ENCODE assay signal across 13 mouse cellular contexts in the genomic region with DNA sequence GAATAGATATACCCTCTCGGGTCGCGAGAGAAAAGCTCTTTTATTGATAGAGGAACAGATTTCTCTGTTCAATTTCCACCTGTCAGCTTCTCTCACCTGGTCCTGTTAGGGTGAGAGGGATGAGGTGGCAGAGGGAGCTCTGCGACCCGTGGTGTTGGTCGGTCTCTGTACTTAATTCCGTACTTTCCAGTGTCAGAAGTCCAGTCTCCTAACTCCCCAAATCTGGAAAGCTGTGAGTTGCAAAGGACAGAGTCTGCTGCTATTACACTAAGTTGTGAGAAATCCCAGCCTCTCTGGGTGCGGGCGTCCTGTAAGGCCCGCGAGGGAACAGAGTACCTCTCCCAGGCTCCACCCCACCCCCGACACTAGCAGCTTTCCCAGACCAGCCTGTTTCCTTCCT. TPM values are rescaled to one million over a fixed set of nuclear protein-coding genes. Genes with fewer than 3 reads are reported as not detected.
DNase-seq lines count a peak whose midpoint lies in the region; ATAC-seq lines count a peak whose summit lies in the region.
"Had no signal": no experiment of that assay in that cellular context is flagged by ENCODE, and none has a peak within 500 bp of the region (broad histone marks: within the 10 kb centered on the region; RNA-seq: fewer than 3 reads in every experiment).

No protein-coding gene starts in this region.

- H3K4me3 ChIP-seq in heart, embryonic 13.5 days: peak overlapping the region; percentile 64
- H3K4me3 ChIP-seq in lung, embryonic 15.5 days: peak overlapping the region; percentile 31
- H3K4me3 ChIP-seq in embryonic facial prominence, embryonic 12.5 days: no peak overlapping the region; the same call in 1 of the 2 replicates
- no peak overlapping the region for H3K4me3 ChIP-seq in neural tube, embryonic 11.5 days (ENCODE audit: low read depth, low read length)
- H3K4me3 ChIP-seq: liver, embryonic 13.5 days had no signal

- intact Hi-C loops in heart, postnatal 14 days (cut with DNase I): no loop called here

- H3K4me2 ChIP-seq in heart, embryonic 13.5 days: peak overlapping the region; percentile 86
- H3K4me2 ChIP-seq in lung, embryonic 15.5 days: peak overlapping the region; percentile 53
- H3K4me2 ChIP-seq in embryonic facial prominence, embryonic 12.5 days (replicated peaks): peak overlapping the region; percentile 67; the same call in 1 of the 2 replicates
- H3K4me2 ChIP-seq in neural tube, embryonic 11.5 days (ENCODE audit: low read depth): no peak overlapping the region

- no peak for DNase-seq in heart, postnatal 14 days
- no peak for DNase-seq in lung, postnatal 10 days
- peak; percentile 16 for DNase-seq in neural tube, embryonic 11.5 days (ENCODE audit: low spot score)
- no peak for DNase-seq in ovary, postnatal 10 days (ENCODE audit: low spot score)
- DNase-seq: liver, embryonic 13.5 days; right cerebral cortex, adult 18-20 months had no signal

- ATAC-seq in heart, embryonic 13.5 days (ENCODE audit: extremely low read depth, insufficient number of reproducible peaks, low FRiP score, low TSS enrichment): no peak
- ATAC-seq in lung, embryonic 15.5 days (ENCODE audit: borderline replicate concordance, extremely low read depth, low FRiP score, low TSS enrichment): no peak
- no peak for ATAC-seq in embryonic facial prominence, embryonic 12.5 days (ENCODE audit: insufficient number of reproducible peaks, insufficient read depth, low FRiP score, low TSS enrichment)
- ATAC-seq in neural tube, embryonic 11.5 days (ENCODE audit: insufficient read depth, low FRiP score, low TSS enrichment): no peak
- no peak for ATAC-seq in frontal cortex, adult (ENCODE audit: low TSS enrichment)
- ATAC-seq: midbrain, embryonic 16.5 days had no signal

- H3K9ac ChIP-seq in heart, embryonic 13.5 days: peak overlapping the region; percentile 68; the same call in 1 of the 2 replicates
- H3K9ac ChIP-seq in lung, embryonic 15.5 days: no peak overlapping the region
- H3K9ac ChIP-seq in embryonic facial prominence, embryonic 12.5 days: peak overlapping the region; percentile 52; the same call in 1 of the 2 replicates
- H3K9ac ChIP-seq in neural tube, embryonic 11.5 days (ENCODE audit: low read length): no peak overlapping the region
- H3K9ac ChIP-seq: hindbrain, embryonic 15.5 days; liver, embryonic 13.5 days had no signal

- 13% methylated on average over 12 of the region's 12 CpGs for WGBS in heart, embryonic 13.5 days
- WGBS in lung, embryonic 15.5 days: 26% methylated on average over 12 of the region's 12 CpGs
- 4% methylated on average over 12 of the region's 12 CpGs for WGBS in embryonic facial prominence, embryonic 12.5 days
- under 1% methylated on average over 12 of the region's 12 CpGs for WGBS in neural tube, embryonic 11.5 days

- no peaks in the 10 kb centered on the region for H3K36me3 ChIP-seq in heart, embryonic 13.5 days
- H3K36me3 ChIP-seq in lung, embryonic 15.5 days: no peaks in the 10 kb centered on the region
- H3K36me3 ChIP-seq in embryonic facial prominence, embryonic 12.5 days: no peaks in the 10 kb centered on the region
- no peaks in the 10 kb centered on the region for H3K36me3 ChIP-seq in neural tube, embryonic 11.5 days (ENCODE audit: control insufficient read depth, insufficient read depth, low read length)
- H3K36me3 ChIP-seq: hindbrain, embryonic 15.5 days; liver, embryonic 13.5 days had no signal

- no peaks in the 10 kb centered on the region for H3K9me3 ChIP-seq in heart, embryonic 13.5 days
- H3K9me3 ChIP-seq in lung, embryonic 15.5 days: no peaks in the 10 kb centered on the region
- no peaks in the 10 kb centered on the region for H3K9me3 ChIP-seq in embryonic facial prominence, embryonic 12.5 days
- H3K9me3 ChIP-seq in neural tube, embryonic 11.5 days (ENCODE audit: control insufficient read depth, low read length): no peaks in the 10 kb centered on the region
- H3K9me3 ChIP-seq: hindbrain, embryonic 15.5 days; liver, embryonic 13.5 days had no signal

- peaks cover 41% of the 10 kb centered on the region for H3K4me1 ChIP-seq in heart, embryonic 13.5 days
- peaks cover 40% of the 10 kb centered on the region for H3K4me1 ChIP-seq in lung, embryonic 15.5 days
- peaks cover 32% of the 10 kb centered on the region for H3K4me1 ChIP-seq in embryonic facial prominence, embryonic 12.5 days
- no peaks in the 10 kb centered on the region for H3K4me1 ChIP-seq in neural tube, embryonic 11.5 days (ENCODE audit: control insufficient read depth, insufficient read depth, low read length)
- H3K4me1 ChIP-seq: liver, embryonic 13.5 days had no signal

- H3K27ac ChIP-seq in heart, embryonic 13.5 days (replicated peaks): no peak overlapping the region
- no peak overlapping the region for H3K27ac ChIP-seq in lung, embryonic 15.5 days
- peak overlapping the region; percentile 67; the same call in 1 of the 2 replicates for H3K27ac ChIP-seq in embryonic facial prominence, embryonic 12.5 days
- H3K27ac ChIP-seq in neural tube, embryonic 11.5 days (ENCODE audit: low read depth, low read length): no peak overlapping the region
- H3K27ac ChIP-seq: hindbrain, embryonic 15.5 days; liver, embryonic 13.5 days had no signal

- H3K27me3 ChIP-seq in heart, embryonic 13.5 days (replicated peaks): peaks cover 79% of the 10 kb centered on the region
- H3K27me3 ChIP-seq in lung, embryonic 15.5 days: peaks cover 60% of the 10 kb centered on the region
- peaks cover 57% of the 10 kb centered on the region for H3K27me3 ChIP-seq in embryonic facial prominence, embryonic 12.5 days
- peaks cover 79% of the 10 kb centered on the region for H3K27me3 ChIP-seq in neural tube, embryonic 11.5 days (ENCODE audit: control insufficient read depth, insufficient read depth, low read length)

RNA-seq across cellular contexts. Expression of a gene that starts 11.6 kb away (rescaled TPM):
- 13.7 and 20.2 TPM in 2 replicates for polyA plus RNA-seq in heart, embryonic 13.5 days (2015; fragmentation: Nextera tagmentation; extraction: Ambion mirVana)
- 1 to 10 TPM; 5.8 to 9.6 TPM for total RNA-seq in heart, postnatal 14 days (2021)
- 19.1 and 19.3 TPM in 2 replicates for polyA plus RNA-seq in lung, embryonic 15.5 days (2015; fragmentation: Nextera tagmentation; extraction: Ambion mirVana)
- polyA plus RNA-seq in embryonic facial prominence, embryonic 12.5 days (2016; fragmentation: Nextera tagmentation; extraction: Ambion mirVana): 87.4 and 88.0 TPM in 2 replicates
- 11.6 and 17.4 TPM in 2 replicates for polyA plus RNA-seq in neural tube, embryonic 11.5 days (2014; fragmentation: Nextera tagmentation; extraction: Ambion mirVana)
- total RNA-seq: common myeloid progenitor, adult 5-6 weeks had no signal

Comparison
In these comparisons a context has a peak if more than half of its experiments do, and no peak if none do; other contexts are left out.
1. H3K4me3 ChIP-seq: peak in heart, embryonic 13.5 days (single experiment) and lung, embryonic 15.5 days (single experiment); none in embryonic facial prominence, embryonic 12.5 days (single experiment) and neural tube, embryonic 11.5 days (single experiment).
2. H3K9ac ChIP-seq: peak in heart, embryonic 13.5 days (single experiment) and embryonic facial prominence, embryonic 12.5 days (single experiment); none in lung, embryonic 15.5 days (single experiment) and neural tube, embryonic 11.5 days (single experiment).